Mouse (Mus musculus) heart, adult 2 months (tissue): ENCODE data around the gene Cyth3. TPM values are rescaled to one million over a fixed set of nuclear protein-coding genes. Genes with fewer than 3 reads are reported as not detected.

Experiments used
- DNase-seq, 2 experiments: peaks; one replicate each; pipeline ENCODE4 v3.0.0; 2021
- H3K27ac ChIP-seq: fragments of 200-600 bp; 2 replicates; pipeline ENCODE4 v1.8.1; 2022
- H3K27me3 ChIP-seq: fragments of 200-500 bp; 2 replicates; pipeline ENCODE4 v1.6.1; 2012; ENCODE audit warnings: mild to moderate bottlenecking, low read length, inconsistent platforms, mixed read lengths; ENCODE audit not compliant: control insufficient read depth, insufficient read depth
- H3K36me3 ChIP-seq: fragments of 200-500 bp; 2 replicates; pipeline ENCODE4 v1.6.1; 2012; ENCODE audit warnings: low read length, inconsistent platforms; ENCODE audit not compliant: control insufficient read depth, insufficient read depth
- H3K4me1 ChIP-seq: fragments of 200-500 bp; 2 replicates; pipeline ENCODE4 v1.6.1; 2011; ENCODE audit warnings: low read length; ENCODE audit not compliant: control insufficient read depth, insufficient read depth
- H3K4me3 ChIP-seq: fragments of 200-600 bp; 2 replicates; pipeline ENCODE4 v1.8.1; 2022
- H3K79me2 ChIP-seq: fragments of 200-500 bp; replicated peaks from 2 replicates; pipeline ENCODE4 v1.6.1; 2012; ENCODE audit warnings: mild to moderate bottlenecking, inconsistent platforms, low read length, moderate library complexity, mixed read lengths; ENCODE audit not compliant: control insufficient read depth, insufficient read depth
- H3K9ac ChIP-seq: fragments of 200-500 bp; 2 replicates; pipeline ENCODE4 v1.6.1; 2012; ENCODE audit warnings: low read depth, mild to moderate bottlenecking, control low read depth, inconsistent platforms, low read length, mixed read lengths
- CTCF ChIP-seq: fragments of 200-600 bp; IDR thresholded peaks from 2 replicates; pipeline ENCODE4 v1.8.1; 2022; ENCODE audit warnings: antibody characterized with exemption, mild to moderate bottlenecking, moderate library complexity
- EP300 ChIP-seq: fragments of 200-500 bp; IDR thresholded peaks from 2 replicates; pipeline ENCODE4 v1.6.1; 2011; ENCODE audit warnings: low read depth, low read length, control low read depth; ENCODE audit not compliant: insufficient read depth
- POLR2A ChIP-seq: fragments of 200-500 bp; IDR thresholded peaks from 2 replicates; pipeline ENCODE4 v1.6.1; 2011; ENCODE audit warnings: mild to moderate bottlenecking, low read depth, low read length, control low read depth; ENCODE audit not compliant: insufficient read depth
- WGBS: fragments of 180-500 bp; shearing (Covaris S2); methylation state at CpG from one replicate; pipeline ENCODE4 v1.1.7; 2018; 5-methylcytosine and 5-hydroxymethylcytosine counted together
- intact Hi-C: fragments of 180-260 bp; cut with DNase I; formaldehyde crosslinking; loops from one replicate; pipeline ENCODE4 v1.15.1; 2025
- polyA plus RNA-seq: library from polyadenylated mRNA; depleted of rRNA; stranded (reverse); fragments of >200 nt; gene quantifications from 2 replicates; pipeline ENCODE4 v1.2.3, GENCODE M21; 2012
- total RNA-seq, 2 experiments: library from RNA; stranded (reverse); gene quantifications; 2 replicates each; pipeline ENCODE4 v1.2.3; 2021

Gene Cyth3
- total and polyA plus RNA-seq, 3 experiments, result 25.1 to 44.6 (median 26.1) TPM

GRCm38 (mm10) chr5:143593563-143594146 lies 28.6 kb upstream of the Cyth3 start:
- Histone ChIP-seq H3K4me1 (peaks cover 7% of the 10 kb centered on the region), H3K4me3 (no peak overlapping the region), H3K36me3 (no peaks in the 10 kb centered on the region), H3K9ac (no peak overlapping the region), H3K27ac (peak overlapping the region; percentile 70), H3K27me3 (no peaks in the 10 kb centered on the region), H3K79me2 (no peaks in the 10 kb centered on the region)
- TF ChIP-seq EP300 (no peak), POLR2A (no peak), CTCF (no peak)
- intact Hi-C loops, result no loop called here
- WGBS, result 45% methylated on average over 11 of the region's 11 CpGs
- DNase-seq, result no peak

GRCm38 (mm10) chr5:143594291-143595065 lies 27.8 kb upstream of the Cyth3 start:
- intact Hi-C loops, result no loop called here
- H3K27ac ChIP-seq, result no peak overlapping the region
- H3K27me3 ChIP-seq, result no peaks in the 10 kb centered on the region
- no peaks in the 10 kb centered on the region for H3K36me3 ChIP-seq
- no peak overlapping the region for H3K4me3 ChIP-seq
- H3K9ac ChIP-seq, result no peak overlapping the region
- peaks cover 7% of the 10 kb centered on the region for H3K4me1 ChIP-seq
- WGBS, result 87% methylated on average over 3 of the region's 3 CpGs
- no peak for TF ChIP-seq POLR2A
- no peak for TF ChIP-seq EP300
- no peak for TF ChIP-seq CTCF
- DNase-seq, result no peak
- no peaks in the 10 kb centered on the region for H3K79me2 ChIP-seq

- DNase-seq, result peak in 1 of 2 experiments; percentile 16
- Histone ChIP-seq H3K36me3 (no peaks in the 10 kb centered on the region), H3K27me3 (no peaks in the 10 kb centered on the region), H3K9ac (no peak overlapping the region), H3K27ac (no peak overlapping the region), H3K4me1 (peaks cover 2% of the 10 kb centered on the region; the same call in 1 of the 2 replicates), H3K4me3 (no peak overlapping the region), H3K79me2 (no peaks in the 10 kb centered on the region)
- intact Hi-C loops, result no loop called here
- TF ChIP-seq EP300 (no peak), POLR2A (no peak), CTCF (no peak)
- WGBS, result 44% methylated on average over 10 of the region's 10 CpGs
These were observed 20.2 kb upstream of the Cyth3 start for GRCm38 (mm10) chr5:143602051-143602450.

- no peak overlapping the region for H3K9ac ChIP-seq
- intact Hi-C loops, result no loop called here
- TF ChIP-seq CTCF (no peak), POLR2A (no peak)
These were observed 18.0 kb upstream of the Cyth3 start for GRCm38 (mm10) chr5:143604157-143604774.

GRCm38 (mm10) chr5:143606756-143607155 lies 15.5 kb upstream of the Cyth3 start:
- no peak overlapping the region for H3K9ac ChIP-seq
- no peaks in the 10 kb centered on the region for H3K79me2 ChIP-seq
- WGBS, result 89% methylated on average over 10 of the region's 10 CpGs
- no peak overlapping the region for H3K27ac ChIP-seq
- H3K27me3 ChIP-seq, result no peaks in the 10 kb centered on the region
- no peak for DNase-seq
- intact Hi-C loops, result no loop called here
- peaks cover 2% of the 10 kb centered on the region; the same call in 1 of the 2 replicates for H3K4me1 ChIP-seq
- H3K36me3 ChIP-seq, result no peaks in the 10 kb centered on the region
- no peak for TF ChIP-seq CTCF
- TF ChIP-seq EP300, result no peak
- no peak for TF ChIP-seq POLR2A
- H3K4me3 ChIP-seq, result no peak overlapping the region

More at GRCm38 (mm10) chr5:143604157-143604774, 18.0 kb upstream of the Cyth3 start:
- WGBS, result 78% methylated on average over 7 of the region's 7 CpGs
- DNase-seq, result peak in 1 of 2 experiments; percentile 6
- no peak overlapping the region for H3K27ac ChIP-seq
- peaks cover 2% of the 10 kb centered on the region; the same call in 1 of the 2 replicates for H3K4me1 ChIP-seq
- no peaks in the 10 kb centered on the region for H3K36me3 ChIP-seq
- no peaks in the 10 kb centered on the region for H3K27me3 ChIP-seq
- no peak overlapping the region for H3K4me3 ChIP-seq
- no peaks in the 10 kb centered on the region for H3K79me2 ChIP-seq
